Mouse (Mus musculus) adipose tissue, adult 10 weeks (tissue): ENCODE data around the gene C8g. TPM values are rescaled to one million over a fixed set of nuclear protein-coding genes. Genes with fewer than 3 reads are reported as not detected.

Experiments
- polyA plus RNA-seq: library from polyadenylated mRNA; stranded (reverse); fragments of 350-450 nt; fragmentation: Illumina TruSeq; extraction: RNeasy Lipid Tissue Mini Kit (QIAGEN cat#74804); gene quantifications from one replicate; pipeline ENCODE4 v1.2.3, GENCODE M21; 2014; ENCODE audit warnings: low read depth, low replicate concordance

Gene C8g
- polyA plus RNA-seq, result 7.2 TPM

DNA sequence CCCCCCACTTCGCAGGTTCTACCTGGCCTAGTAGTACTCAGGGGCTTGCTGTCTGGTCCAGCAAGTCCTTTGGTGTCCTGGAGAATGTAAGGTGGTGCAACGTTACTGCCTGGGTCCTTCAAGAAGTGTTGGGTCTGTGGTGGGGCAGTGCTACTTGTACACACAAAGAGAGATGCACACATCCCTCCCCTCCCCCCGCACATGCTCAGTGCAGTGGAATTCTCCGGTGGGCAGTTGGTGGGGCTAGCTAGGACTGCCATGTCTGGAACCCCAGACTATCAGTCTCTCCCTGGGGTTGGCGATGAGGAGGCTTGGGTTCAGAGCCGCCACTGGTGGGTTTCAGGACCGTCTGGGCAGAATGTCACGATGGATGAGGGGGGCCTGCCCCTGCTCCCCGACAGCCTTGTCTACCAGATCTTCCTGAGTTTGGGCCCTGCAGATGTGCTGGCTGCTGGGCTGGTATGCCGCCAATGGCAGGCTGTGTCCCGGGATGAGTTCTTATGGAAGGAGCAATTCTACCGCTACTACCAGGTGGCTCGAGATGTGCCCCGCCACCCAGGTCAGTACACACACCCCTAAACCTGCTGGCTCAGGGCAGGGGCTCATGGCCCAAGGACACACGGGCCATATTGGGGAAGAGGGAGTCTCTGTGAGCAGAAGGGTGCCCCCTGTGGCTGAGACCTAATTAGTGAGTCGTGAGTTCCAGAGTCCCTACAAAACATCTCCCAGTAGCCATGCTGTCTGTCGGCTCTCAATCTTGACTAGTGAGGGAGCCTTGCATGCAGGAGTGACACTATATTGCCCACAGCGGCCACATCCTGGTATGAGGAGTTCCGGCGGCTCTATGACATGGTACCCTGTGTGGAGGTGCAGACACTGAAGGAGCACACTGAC lies at the start of gene C8g:
Gene C8g, minus strand, starts transcription at position 127 of the 894 bp plus-strand sequence.

DNA sequence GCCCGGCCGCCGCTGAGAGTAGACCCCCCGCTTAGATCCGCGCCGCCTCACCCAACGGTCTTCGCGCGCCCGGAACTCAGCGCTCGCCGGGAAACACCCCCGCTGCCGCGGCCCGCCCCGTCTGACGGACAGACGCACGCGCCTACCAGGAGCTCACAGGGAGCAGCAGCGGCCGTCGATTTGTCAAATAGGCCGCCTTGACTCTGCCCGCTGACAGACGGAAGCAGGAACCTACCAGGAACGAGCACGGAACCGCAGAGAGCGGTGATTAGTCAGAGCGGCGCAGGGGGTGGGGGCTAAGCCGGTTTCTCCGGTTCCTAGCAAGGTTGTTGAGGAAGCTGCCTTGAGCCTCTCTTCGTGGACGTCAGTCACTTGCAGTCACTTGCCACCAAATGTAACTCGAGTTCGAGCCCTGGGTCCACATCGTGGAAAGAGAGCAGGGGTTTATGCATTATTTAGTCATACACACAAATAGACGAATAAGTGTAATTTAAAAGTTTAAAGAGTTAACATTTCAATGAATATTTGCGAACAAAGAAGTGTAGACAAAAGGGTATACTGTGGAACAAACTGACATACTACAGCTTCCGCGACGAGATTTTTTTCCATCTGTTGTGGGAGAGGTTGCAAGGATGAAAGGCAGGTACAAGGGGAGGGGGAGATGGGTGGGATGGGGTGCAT lies 45.4 kb upstream of the C8g start, which contains the start of gene Traf2:
Gene Traf2, minus strand, starts transcription at position 130 of the 681 bp plus-strand sequence.

DNA sequence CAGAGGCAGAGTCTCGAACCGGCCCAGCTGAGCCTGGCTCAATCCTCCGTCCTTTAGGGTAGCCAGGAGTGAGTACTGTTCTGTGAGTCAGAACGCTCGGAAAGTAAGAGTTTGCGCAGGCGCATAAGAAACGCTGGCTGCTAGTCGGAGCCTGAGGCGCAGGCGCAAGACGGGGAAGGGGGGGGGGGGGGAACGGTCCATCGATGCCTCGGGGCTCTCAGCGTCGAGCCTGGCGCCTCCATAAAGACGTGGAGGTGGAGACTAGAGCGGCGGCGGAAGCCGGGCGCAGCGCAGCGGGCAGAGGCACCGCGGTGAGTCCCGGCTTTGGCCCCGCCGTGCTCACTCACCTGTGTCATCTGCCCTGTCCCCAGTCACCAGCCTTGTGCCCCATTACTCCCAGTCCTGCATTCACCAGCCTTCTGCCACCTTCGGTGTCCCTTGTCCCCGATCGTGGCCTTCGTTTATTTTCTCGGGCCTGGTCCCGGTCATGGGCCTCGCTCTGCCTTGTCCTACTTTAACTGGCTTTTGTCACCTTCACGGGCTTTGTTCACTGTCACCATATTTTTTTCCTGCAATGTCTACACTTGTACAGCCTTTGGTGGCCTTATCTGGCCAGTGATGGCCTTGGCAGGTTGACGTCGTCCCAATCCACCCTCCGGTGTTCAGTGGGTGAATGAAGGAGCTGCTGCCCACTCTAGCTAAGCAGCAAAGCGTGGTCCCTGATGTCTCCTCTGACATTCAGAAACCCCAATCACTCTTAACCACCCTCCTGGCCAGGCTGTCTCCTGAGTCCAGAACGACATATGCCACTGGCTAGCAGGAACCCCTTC lies 728 bp downstream of the C8g start, which contains the start of gene Fbxw5:
Gene Fbxw5, plus strand, starts transcription at position 175 of the 830 bp plus-strand sequence.

DNA sequence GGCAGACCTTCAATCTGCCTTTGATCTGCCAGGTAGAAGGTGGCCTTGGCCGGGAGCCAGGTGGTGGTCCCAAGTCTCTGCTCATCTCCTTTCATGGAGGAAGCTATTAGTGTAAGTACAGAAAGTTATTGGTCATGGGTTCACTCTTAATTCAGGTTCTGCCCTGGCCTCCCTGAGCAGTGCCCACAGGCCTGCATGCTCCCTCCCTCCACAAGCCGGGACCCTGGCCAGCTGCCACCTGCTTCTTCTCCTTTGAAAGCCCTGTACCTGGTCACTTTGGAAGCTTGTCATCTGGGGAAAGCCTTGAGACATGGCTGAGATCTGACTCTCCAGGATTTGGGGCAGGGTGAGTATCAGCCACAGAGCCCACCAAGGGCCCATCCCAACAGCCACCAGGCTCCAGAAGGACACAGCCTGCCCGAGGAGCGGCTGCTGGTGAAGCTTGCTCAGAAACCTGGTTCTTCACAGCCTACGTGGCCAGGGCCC lies 8.0 kb downstream of the C8g start, which contains the start of gene Lcn12:
Gene Lcn12, minus strand, starts transcription at position 436 of the 486 bp plus-strand sequence.

DNA sequence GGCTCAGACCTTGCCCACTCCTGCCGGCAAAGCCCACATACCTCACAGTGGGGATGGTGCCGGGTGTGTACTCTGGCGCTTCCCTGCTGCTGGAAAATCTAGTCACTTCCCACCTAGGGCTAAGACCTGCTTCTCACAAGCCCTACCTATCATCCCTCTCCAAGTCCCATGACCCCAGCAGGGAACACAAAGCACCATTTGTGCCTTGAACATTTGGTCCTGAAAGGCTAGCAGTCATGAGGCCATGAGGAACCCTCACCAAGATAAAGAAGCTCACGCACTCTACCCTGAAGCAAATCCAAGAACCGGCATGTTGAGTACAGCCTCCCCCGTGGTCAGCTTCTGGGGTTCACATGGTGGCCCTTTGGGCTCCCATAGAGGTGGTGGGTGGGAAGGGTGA lies 31.6 kb downstream of the C8g start, which contains the start of gene Ptgds:
Gene Ptgds, minus strand, starts transcription at position 78 of the 400 bp plus-strand sequence.

DNA sequence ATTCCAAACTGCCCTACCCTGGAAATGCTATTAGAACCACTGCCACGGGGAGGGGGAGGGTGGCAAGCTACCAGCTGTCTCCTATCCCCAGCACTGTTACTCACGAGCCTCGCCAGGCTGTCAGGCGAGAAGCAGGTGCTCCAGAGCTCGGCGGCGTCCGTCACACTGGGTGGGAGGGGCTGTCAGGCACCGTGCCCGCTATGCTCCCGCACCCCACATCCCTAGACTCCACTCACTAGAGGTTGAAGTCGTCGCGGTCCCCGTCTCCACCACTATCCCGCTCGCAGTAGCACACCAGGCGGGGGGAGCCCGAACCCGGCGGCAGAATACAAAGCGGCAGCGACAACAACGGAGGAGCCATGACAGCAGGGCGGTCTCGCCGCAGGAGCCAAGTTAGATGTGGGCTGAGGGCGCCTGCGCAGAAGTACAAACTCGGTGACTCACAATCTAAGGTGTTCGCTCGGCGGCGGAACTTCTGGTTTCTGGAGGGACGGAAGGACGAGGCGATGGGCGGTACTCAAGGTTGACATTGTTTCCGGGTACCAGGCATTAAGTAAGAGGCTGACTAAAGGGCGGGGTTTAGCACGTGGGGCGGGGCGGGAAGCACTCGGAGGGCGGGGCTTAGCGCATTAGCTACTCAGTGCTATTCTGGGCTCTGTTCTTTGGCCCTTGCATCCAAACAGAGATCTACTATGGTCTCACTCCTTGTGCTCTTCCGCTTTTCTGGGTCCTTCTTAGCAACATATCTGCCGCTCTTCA lies 40.8 kb downstream of the C8g start, which contains the start of gene Paxx:
Gene Paxx, minus strand, starts transcription at position 544 of the 759 bp plus-strand sequence.

DNA sequence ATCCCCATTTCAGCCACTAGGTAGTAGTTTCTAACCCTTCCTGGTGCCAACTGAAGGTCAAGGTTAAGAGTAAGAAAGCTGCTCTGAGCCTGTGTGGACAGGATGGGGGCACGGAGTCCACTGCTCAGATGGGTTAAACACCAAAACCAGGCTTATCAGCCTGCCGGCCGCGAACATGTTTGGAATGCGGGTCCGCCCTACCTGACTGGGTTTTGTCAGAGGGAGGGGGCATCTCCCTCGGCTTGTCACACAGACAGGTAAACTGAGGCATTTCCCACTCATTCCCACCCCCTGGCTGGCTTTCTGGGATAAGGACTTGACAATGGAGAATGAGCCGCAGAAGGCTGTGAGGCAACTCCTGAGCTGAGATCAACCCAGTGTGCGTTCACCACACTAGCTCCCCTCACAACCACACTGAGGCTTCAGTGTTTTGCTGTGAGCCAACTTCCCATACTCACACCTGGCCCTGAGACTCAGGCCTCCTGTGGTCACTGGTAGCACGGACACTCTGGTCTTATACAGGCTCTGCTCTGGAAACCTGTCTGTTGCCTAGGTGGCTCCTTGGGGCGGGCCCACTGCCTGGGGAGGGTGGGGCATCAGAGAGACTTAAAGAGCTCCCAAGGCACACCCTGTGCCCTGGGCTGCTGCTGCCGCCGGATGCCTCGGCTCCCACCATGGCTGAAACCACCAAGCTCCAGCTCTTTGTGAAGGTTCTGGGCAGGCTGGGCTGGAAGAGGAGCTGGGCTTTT lies 45.1 kb downstream of the C8g start, which contains the start of gene Clic3:
Gene Clic3, plus strand, starts transcription at position 634 of the 749 bp plus-strand sequence.

Other genes starting within 250 kb of the C8g start
- gene Tmem203, start 246.3 kb downstream of the C8g start, polyA plus RNA-seq, result 27.6 TPM
- 11.7 TPM for gene Tprn, start 239.1 kb downstream of the C8g start, polyA plus RNA-seq
- gene Ssna1, start 229.3 kb downstream of the C8g start, polyA plus RNA-seq, result 57.4 TPM
- 70.9 TPM for gene Anapc2, start 229.2 kb downstream of the C8g start, polyA plus RNA-seq
- gene Tmem210, start 213.6 kb downstream of the C8g start, polyA plus RNA-seq, result 2.1 TPM
- gene Lrrc26, start 211.8 kb downstream of the C8g start, polyA plus RNA-seq, result 2.9 TPM
- gene Grin1, start 182.5 kb downstream of the C8g start, polyA plus RNA-seq, result not detected
- gene Man1b1, start 169.4 kb downstream of the C8g start, polyA plus RNA-seq, result 44.1 TPM
- 15.5 TPM for gene Dpp7, start 145.4 kb downstream of the C8g start, polyA plus RNA-seq
- gene Uap1l1, start 136.0 kb downstream of the C8g start, polyA plus RNA-seq, result 26.4 TPM
- 1.5 TPM for gene Sapcd2, start 129.4 kb downstream of the C8g start, polyA plus RNA-seq
- 47.9 TPM for gene Entpd2, start 105.8 kb downstream of the C8g start, polyA plus RNA-seq
- gene Npdc1, start 102.4 kb downstream of the C8g start, polyA plus RNA-seq, result 94.7 TPM
- gene Fut7, start 78.5 kb downstream of the C8g start, polyA plus RNA-seq, result 0.61 TPM
- gene Abca2, start 73.0 kb downstream of the C8g start, polyA plus RNA-seq, result 204 TPM
- 34.4 TPM for gene Clic3, start 44.9 kb downstream of the C8g start, polyA plus RNA-seq
- 79.8 TPM for gene Paxx, start 40.6 kb downstream of the C8g start, polyA plus RNA-seq
- 1,188 TPM for gene Ptgds, start 31.7 kb downstream of the C8g start, polyA plus RNA-seq
- 383 TPM for gene Lcn12, start 7.8 kb downstream of the C8g start, polyA plus RNA-seq
- gene Fbxw5, start 969 bp downstream of the C8g start, polyA plus RNA-seq, result 74.6 TPM
- 15.6 TPM for gene Traf2, start 45.2 kb upstream of the C8g start, polyA plus RNA-seq
- gene Edf1, start 56.1 kb upstream of the C8g start, polyA plus RNA-seq, result 250 TPM
- 1.1 TPM for gene Mamdc4, start 73.1 kb upstream of the C8g start, polyA plus RNA-seq
- 65.3 TPM for gene Phpt1, start 73.5 kb upstream of the C8g start, polyA plus RNA-seq
- gene Ajm1, start 80.0 kb upstream of the C8g start, polyA plus RNA-seq, result 1.7 TPM
- 69.7 TPM for gene Rabl6, start 106.8 kb upstream of the C8g start, polyA plus RNA-seq
- 7.2 TPM for gene Ccdc183, start 116.0 kb upstream of the C8g start, polyA plus RNA-seq
- 48.8 TPM for gene Tmem141, start 120.3 kb upstream of the C8g start, polyA plus RNA-seq
- gene Fcna, start 126.3 kb upstream of the C8g start, polyA plus RNA-seq, result 41.5 TPM
- 6,740 TPM for gene Lcn8, start 151.4 kb upstream of the C8g start, polyA plus RNA-seq
- gene Lcn5, start 156.2 kb upstream of the C8g start, polyA plus RNA-seq, result 8,551 TPM
- gene Lcn6, start 175.1 kb upstream of the C8g start, polyA plus RNA-seq, result 653 TPM
- gene Lcn10, start 181.0 kb upstream of the C8g start, polyA plus RNA-seq, result 827 TPM
- gene Obp2a, start 198.3 kb upstream of the C8g start, polyA plus RNA-seq, result 28.7 TPM
- 235 TPM for gene Bmyc, start 205.0 kb upstream of the C8g start, polyA plus RNA-seq
- gene Obp2b, start 235.3 kb upstream of the C8g start, polyA plus RNA-seq, result 0.82 TPM